Mouse (Mus musculus): ENCODE measurements at regions not wholly inside any gene's neighbourhood (a gene's known extent, or its start where the extent isn't known, plus 50 kb on each side); places are given as distances from the start of the nearest gene placed in this dataset.
A peak's percentile ranks its signal among the peaks of the same experiment; 100 is the strongest.
"Not testable (repeated sequence)": the region's sequence is repeated elsewhere in the genome, so short reads cannot be mapped to it uniquely, and the experiment has no call there.

DNA sequence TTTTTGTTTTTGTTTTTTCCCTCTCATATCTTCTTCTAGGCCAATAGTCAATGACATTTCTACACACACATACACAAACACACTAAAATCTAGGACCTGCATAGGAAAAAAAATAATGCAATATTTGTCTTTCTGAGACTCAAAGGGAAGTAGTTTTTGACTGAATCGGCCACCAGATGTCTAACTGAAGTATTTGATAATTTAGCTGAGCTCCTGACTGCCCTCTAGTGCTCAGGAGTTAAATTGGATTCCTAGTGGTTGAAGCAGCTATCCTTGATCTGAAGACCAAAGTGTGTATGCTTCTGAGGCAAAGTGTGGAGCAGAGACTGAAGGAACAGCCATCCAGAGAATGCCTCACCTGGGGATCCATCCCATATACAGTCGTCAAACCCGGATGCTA is 672.2 kb downstream of the Dad1 start:
- H3K4me1 ChIP-seq (replicated peaks; ENCODE audit: control insufficient read depth, insufficient read depth, low read length); H3K27me3 ChIP-seq (replicated peaks; ENCODE audit: control insufficient read depth, insufficient read depth, low read length); H3K9me3 ChIP-seq (ENCODE audit: control insufficient read depth); H3K27ac ChIP-seq (ENCODE audit: low read depth, low read length); H3K4me2 ChIP-seq (replicated peaks; ENCODE audit: low read depth); H3K9ac ChIP-seq (ENCODE audit: low read depth, low read length); ATAC-seq; H3K36me3 ChIP-seq (ENCODE audit: control insufficient read depth, insufficient read depth); H3K4me3 ChIP-seq (ENCODE audit: low read depth, low read length): not testable (repeated sequence)
- peak; percentile 37; the same call in 1 of the 2 replicates for TF ChIP-seq CTCF (IDR thresholded peaks at IDR 0.05; ENCODE audit: low read depth)
- 47% methylated on average over 3 of the region's 3 CpGs for WGBS

DNA sequence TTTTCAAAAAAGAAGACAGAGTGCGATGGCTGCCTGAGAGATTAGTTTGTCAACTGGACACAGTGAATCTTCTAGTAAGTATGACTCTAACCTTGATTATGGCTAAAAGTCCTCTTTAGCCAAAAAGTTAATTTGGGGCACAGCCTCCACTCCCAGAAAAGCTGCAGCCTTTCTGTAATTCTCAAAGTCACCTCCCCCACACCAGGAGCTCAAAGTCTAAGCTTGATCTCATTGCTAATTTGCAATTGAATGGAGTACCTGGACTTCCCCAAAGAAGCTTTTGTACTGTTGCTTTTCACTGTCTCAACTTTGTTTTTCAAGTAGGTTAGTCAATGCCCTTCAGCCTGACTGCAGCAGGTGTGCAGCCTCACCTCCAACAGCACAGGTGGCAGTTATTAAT is 677.0 kb downstream of the Dad1 start:
- H3K27me3 ChIP-seq (replicated peaks; ENCODE audit: control insufficient read depth, insufficient read depth, low read length); H3K27ac ChIP-seq (ENCODE audit: low read depth, low read length); H3K9ac ChIP-seq (ENCODE audit: low read depth, low read length); H3K4me2 ChIP-seq (replicated peaks; ENCODE audit: low read depth); H3K4me3 ChIP-seq (ENCODE audit: low read depth, low read length); H3K9me3 ChIP-seq (ENCODE audit: control insufficient read depth); ATAC-seq; H3K4me1 ChIP-seq (replicated peaks; ENCODE audit: control insufficient read depth, insufficient read depth, low read length); H3K36me3 ChIP-seq (ENCODE audit: control insufficient read depth, insufficient read depth): not testable (repeated sequence)
- 91% methylated on average over 1 of the region's 1 CpGs for WGBS

DNA sequence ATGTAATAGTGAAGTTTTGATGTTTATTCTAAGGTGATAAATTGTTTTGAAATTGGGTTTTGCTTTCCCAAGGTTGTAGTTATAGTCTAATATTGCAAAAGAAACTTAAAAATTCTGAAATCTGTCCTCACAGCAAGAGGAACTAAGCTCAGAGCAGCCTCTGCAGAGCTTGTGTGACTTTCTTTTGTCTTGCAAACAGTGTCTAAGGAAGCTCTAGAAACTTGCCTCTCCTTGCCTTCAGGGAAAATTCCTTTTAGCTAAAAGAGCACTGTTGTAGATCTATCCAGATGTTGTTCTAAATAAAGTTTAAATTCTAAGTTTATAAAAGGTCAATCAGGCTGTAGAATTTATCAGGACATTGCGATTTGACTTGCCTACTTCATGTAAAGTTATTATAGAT is 681.2 kb downstream of the Dad1 start:
- not testable (repeated sequence) for H3K9me3 ChIP-seq (ENCODE audit: control insufficient read depth); H3K4me3 ChIP-seq (ENCODE audit: low read depth, low read length); H3K27me3 ChIP-seq (replicated peaks; ENCODE audit: control insufficient read depth, insufficient read depth, low read length); ATAC-seq; H3K4me1 ChIP-seq (replicated peaks; ENCODE audit: control insufficient read depth, insufficient read depth, low read length); H3K27ac ChIP-seq (ENCODE audit: low read depth, low read length); H3K9ac ChIP-seq (ENCODE audit: low read depth, low read length); H3K4me2 ChIP-seq (replicated peaks; ENCODE audit: low read depth); H3K36me3 ChIP-seq (ENCODE audit: control insufficient read depth, insufficient read depth)
- 79% methylated on average over 1 of the region's 1 CpGs for WGBS

DNA sequence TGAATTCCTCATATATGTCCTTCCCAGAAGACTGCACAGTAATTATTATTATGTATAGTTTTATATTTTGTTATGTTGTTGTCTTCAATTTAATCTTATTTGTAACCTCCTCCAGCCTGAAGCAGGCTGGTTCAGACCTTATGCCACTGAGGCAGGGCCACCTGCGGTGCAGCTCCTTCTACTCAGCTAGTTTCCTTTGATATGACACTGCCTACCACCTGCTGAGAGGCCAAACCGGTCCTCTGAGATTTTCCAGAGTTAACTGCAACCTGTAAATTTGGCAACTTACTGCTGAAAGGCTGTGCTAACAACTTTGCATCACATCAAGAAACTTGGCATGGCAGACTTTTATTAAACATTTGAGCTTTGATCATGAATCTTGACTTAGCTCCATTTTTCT is 691.3 kb downstream of the Dad1 start:
- WGBS = 37% methylated on average over 2 of the region's 2 CpGs
- Histone ChIP-seq H3K27me3 (replicated peaks; ENCODE audit: control insufficient read depth, insufficient read depth, low read length) (no peaks in the 10 kb centered on the region), H3K9ac (ENCODE audit: low read depth, low read length) (no peak overlapping the region), H3K27ac (ENCODE audit: low read depth, low read length) (no peak overlapping the region), H3K4me1 (replicated peaks; ENCODE audit: control insufficient read depth, insufficient read depth, low read length) (no peaks in the 10 kb centered on the region), H3K9me3 (ENCODE audit: control insufficient read depth) (no peaks in the 10 kb centered on the region), H3K36me3 (ENCODE audit: control insufficient read depth, insufficient read depth) (no peaks in the 10 kb centered on the region), H3K4me2 (replicated peaks; ENCODE audit: low read depth) (no peak overlapping the region), H3K4me3 (ENCODE audit: low read depth, low read length) (no peak overlapping the region)
- no peak for TF ChIP-seq CTCF (IDR thresholded peaks at IDR 0.05; ENCODE audit: low read depth)
- no peak for ATAC-seq

DNA sequence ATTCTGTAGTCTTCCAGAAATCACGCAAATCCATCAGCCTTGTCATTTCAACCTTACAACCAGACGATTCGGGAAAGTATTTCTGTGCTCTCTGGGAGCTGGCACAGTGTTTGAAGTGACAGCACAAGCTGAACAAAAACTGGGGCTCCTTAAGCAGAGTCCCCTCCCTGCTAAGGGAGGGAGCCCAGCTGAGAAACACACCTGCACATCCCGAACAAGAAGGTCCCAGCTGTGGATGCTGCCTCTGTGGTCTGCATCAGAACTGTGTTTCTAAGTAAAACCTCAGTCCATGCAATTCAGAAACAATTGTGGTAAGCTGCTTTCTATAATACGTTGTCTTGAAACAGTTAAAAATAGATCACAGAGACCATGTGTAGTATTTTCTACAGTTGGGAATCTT is 693.8 kb downstream of the Dad1 start:
- not testable (repeated sequence) for H3K4me2 ChIP-seq (replicated peaks; ENCODE audit: low read depth); H3K9ac ChIP-seq (ENCODE audit: low read depth, low read length); H3K27me3 ChIP-seq (replicated peaks; ENCODE audit: control insufficient read depth, insufficient read depth, low read length); H3K27ac ChIP-seq (ENCODE audit: low read depth, low read length); H3K4me1 ChIP-seq (replicated peaks; ENCODE audit: control insufficient read depth, insufficient read depth, low read length); H3K4me3 ChIP-seq (ENCODE audit: low read depth, low read length); H3K9me3 ChIP-seq (ENCODE audit: control insufficient read depth); ATAC-seq; H3K36me3 ChIP-seq (ENCODE audit: control insufficient read depth, insufficient read depth)
- WGBS = 72% methylated on average over 5 of the region's 5 CpGs

DNA sequence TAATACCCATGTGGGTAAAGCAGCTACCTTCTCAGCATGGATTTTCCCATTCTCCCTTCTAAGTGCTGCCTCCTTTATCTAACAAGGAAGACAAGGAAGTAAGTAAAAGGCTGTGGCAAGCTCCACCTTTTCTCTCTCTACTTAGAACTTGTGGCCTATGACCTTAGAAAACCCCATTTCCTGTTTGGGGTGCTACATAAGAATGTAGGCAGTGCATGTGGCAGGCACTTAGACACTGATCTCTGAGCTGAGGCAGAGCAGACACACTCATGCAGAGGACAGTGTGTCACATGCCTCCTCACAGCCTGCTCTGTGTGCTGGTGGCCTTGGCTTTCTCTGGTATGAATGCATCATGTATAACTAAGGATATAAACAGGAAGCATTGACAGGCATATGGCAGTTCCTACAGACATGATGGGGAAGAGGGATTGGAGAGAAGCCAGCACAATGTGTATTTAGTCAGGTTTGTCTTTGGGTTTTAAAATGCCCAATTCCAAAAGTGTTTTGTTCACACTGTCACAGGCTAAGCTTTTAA is 694.5 kb downstream of the Dad1 start:
- H3K4me3 ChIP-seq (ENCODE audit: low read depth, low read length); H3K36me3 ChIP-seq (ENCODE audit: control insufficient read depth, insufficient read depth); H3K27ac ChIP-seq (ENCODE audit: low read depth, low read length); H3K4me1 ChIP-seq (replicated peaks; ENCODE audit: control insufficient read depth, insufficient read depth, low read length); H3K4me2 ChIP-seq (replicated peaks; ENCODE audit: low read depth); H3K27me3 ChIP-seq (replicated peaks; ENCODE audit: control insufficient read depth, insufficient read depth, low read length); H3K9ac ChIP-seq (ENCODE audit: low read depth, low read length); H3K9me3 ChIP-seq (ENCODE audit: control insufficient read depth): not testable (repeated sequence)
- ATAC-seq = 0 out of 2 replicates have a peak, but pooled peaks have one; percentile 28

DNA sequence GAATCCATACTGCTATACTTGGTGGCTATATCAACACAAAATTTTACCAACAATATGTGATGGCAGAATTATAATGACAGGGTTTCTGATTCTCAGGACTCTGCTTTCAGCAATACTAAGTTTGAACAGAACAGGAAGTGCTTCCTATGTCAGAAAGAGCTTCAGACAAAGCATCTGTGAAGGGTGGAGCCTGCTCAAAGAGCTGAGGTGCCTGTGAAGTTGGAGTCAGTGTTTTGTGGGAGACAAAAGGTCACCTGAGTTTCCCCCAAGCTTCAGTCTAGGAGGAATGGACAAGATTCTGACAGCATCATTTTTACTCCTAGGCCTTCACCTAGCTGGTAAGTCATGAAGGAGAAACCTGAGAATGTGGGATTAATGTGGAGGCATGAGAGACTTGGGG is 700.1 kb downstream of the Dad1 start:
- no peak for TF ChIP-seq CTCF (IDR thresholded peaks at IDR 0.05; ENCODE audit: low read depth)
- H3K27ac ChIP-seq (ENCODE audit: low read depth, low read length) = no peak overlapping the region
- H3K9ac ChIP-seq (ENCODE audit: low read depth, low read length) = no peak overlapping the region
- no peaks in the 10 kb centered on the region for H3K4me1 ChIP-seq (replicated peaks; ENCODE audit: control insufficient read depth, insufficient read depth, low read length)
- ATAC-seq = no peak
- no peak overlapping the region for H3K4me2 ChIP-seq (replicated peaks; ENCODE audit: low read depth)
- no peaks in the 10 kb centered on the region for H3K9me3 ChIP-seq (ENCODE audit: control insufficient read depth)
- no peaks in the 10 kb centered on the region for H3K36me3 ChIP-seq (ENCODE audit: control insufficient read depth, insufficient read depth)
- H3K4me3 ChIP-seq (ENCODE audit: low read depth, low read length) = no peak overlapping the region
- H3K27me3 ChIP-seq (replicated peaks; ENCODE audit: control insufficient read depth, insufficient read depth, low read length) = no peaks in the 10 kb centered on the region
